Mouse (Mus musculus) neural tube, embryonic 12.5 days (tissue): Measurements from ENCODE around the gene Rnf24. TPM values are rescaled to one million over a fixed set of nuclear protein-coding genes. Genes with fewer than 3 reads are reported as not detected.
A peak's percentile ranks its signal among the peaks of the same experiment; 100 is the strongest.

Experiments
- ATAC-seq: fragments of 200-750 bp; cut with Nextera tagmentation; 2 replicates; pipeline ENCODE4 v1.8.0; 2017; ENCODE audit warnings: low read depth, mild to moderate bottlenecking, moderate TSS enrichment, moderate library complexity; ENCODE audit not compliant: low FRiP score
- H3K27ac ChIP-seq: fragments of 300-500 bp; sonication (generic); 2 replicates; pipeline ENCODE4 v1.5.1; 2016
- H3K27me3 ChIP-seq: fragments of 300-500 bp; sonication (generic); replicated peaks from 2 replicates; pipeline ENCODE4 v1.6.1; 2016; ENCODE audit warnings: mild to moderate bottlenecking
- H3K36me3 ChIP-seq: fragments of 300-500 bp; sonication (generic); 2 replicates; pipeline ENCODE4 v1.6.1; 2016; ENCODE audit warnings: mild to moderate bottlenecking
- H3K4me1 ChIP-seq: fragments of 300-500 bp; sonication (generic); 2 replicates; pipeline ENCODE4 v1.6.1; 2016
- H3K4me2 ChIP-seq: fragments of 300-500 bp; sonication (generic); replicated peaks from 2 replicates; pipeline ENCODE4 v1.6.1; 2016; ENCODE audit warnings: mild to moderate bottlenecking
- H3K4me3 ChIP-seq: fragments of 300-500 bp; sonication (generic); 2 replicates; pipeline ENCODE4 v1.5.1; 2016
- H3K9ac ChIP-seq: fragments of 300-500 bp; sonication (generic); 2 replicates; pipeline ENCODE4 v1.6.1; 2016; ENCODE audit warnings: mild to moderate bottlenecking
- H3K9me3 ChIP-seq: fragments of 300-500 bp; sonication (generic); 2 replicates; pipeline ENCODE4 v1.6.1; 2016; ENCODE audit warnings: mild to moderate bottlenecking
- WGBS: fragments of 180-500 bp; shearing (Covaris S2); methylation state at CpG from one replicate; pipeline ENCODE4 v1.1.7; 2016; 5-methylcytosine and 5-hydroxymethylcytosine counted together
- polyA plus RNA-seq: library from polyadenylated mRNA; unstranded; fragments of >200 nt; fragmentation: Nextera tagmentation; extraction: Ambion mirVana; gene quantifications from 2 replicates; pipeline ENCODE4 v1.2.1, GENCODE M21; 2016

Rnf24 gene
- polyA plus RNA-seq, 1 experiment from 2014 or later, result 18.7 TPM

GRCm38 (mm10) chr2:131296746-131297261 is 55.9 kb downstream of the Rnf24 start:
- ATAC-seq, result no peak
- H3K36me3 ChIP-seq, result peaks cover 69% of the 10 kb centered on the region
- H3K27ac ChIP-seq, result no peak overlapping the region
- no peak overlapping the region for H3K4me2 ChIP-seq
- H3K9me3 ChIP-seq, result no peaks in the 10 kb centered on the region
- H3K27me3 ChIP-seq, result no peaks in the 10 kb centered on the region
- no peak overlapping the region for H3K9ac ChIP-seq
- WGBS, result 89% methylated on average over 2 of the region's 2 CpGs
- no peak overlapping the region for H3K4me3 ChIP-seq
- no peaks in the 10 kb centered on the region for H3K4me1 ChIP-seq

GRCm38 (mm10) chr2:131290669-131291068 is 62.0 kb downstream of the Rnf24 start:
- ATAC-seq, result no peak
- Histone ChIP-seq H3K4me1 (no peaks in the 10 kb centered on the region), H3K4me3 (no peak overlapping the region), H3K9me3 (no peaks in the 10 kb centered on the region), H3K27ac (no peak overlapping the region), H3K27me3 (no peaks in the 10 kb centered on the region), H3K9ac (no peak overlapping the region), H3K36me3 (peaks cover 61% of the 10 kb centered on the region), H3K4me2 (no peak overlapping the region)

GRCm38 (mm10) chr2:131286276-131286675 is 66.4 kb downstream of the Rnf24 start:
- Histone ChIP-seq H3K4me1 (no peaks in the 10 kb centered on the region), H3K36me3 (peaks cover 48% of the 10 kb centered on the region), H3K9me3 (no peaks in the 10 kb centered on the region), H3K27me3 (no peaks in the 10 kb centered on the region), H3K4me3 (no peak overlapping the region), H3K4me2 (no peak overlapping the region), H3K27ac (no peak overlapping the region), H3K9ac (no peak overlapping the region)
- no peak for ATAC-seq
- WGBS, result 97% methylated on average over 1 of the region's 1 CpGs

- H3K9ac ChIP-seq, result no peak overlapping the region
- H3K27me3 ChIP-seq, result no peaks in the 10 kb centered on the region
- H3K27ac ChIP-seq, result no peak overlapping the region
- H3K4me2 ChIP-seq, result no peak overlapping the region
- no peak overlapping the region for H3K4me3 ChIP-seq
- no peaks in the 10 kb centered on the region for H3K9me3 ChIP-seq
- H3K36me3 ChIP-seq, result peaks cover 55% of the 10 kb centered on the region
- H3K4me1 ChIP-seq, result no peaks in the 10 kb centered on the region
- no peak for ATAC-seq
- 93% methylated on average over 1 of the region's 1 CpGs for WGBS
These were observed 71.1 kb downstream of the Rnf24 start for GRCm38 (mm10) chr2:131281596-131281995.

GRCm38 (mm10) chr2:131276722-131277121 is 76.0 kb downstream of the Rnf24 start:
- peaks cover 63% of the 10 kb centered on the region for H3K36me3 ChIP-seq
- ATAC-seq, result no peak

GRCm38 (mm10) chr2:131275493-131275892 is 77.2 kb downstream of the Rnf24 start:
- Histone ChIP-seq H3K27me3 (no peaks in the 10 kb centered on the region), H3K9me3 (no peaks in the 10 kb centered on the region), H3K36me3 (peaks cover 51% of the 10 kb centered on the region), H3K4me2 (no peak overlapping the region), H3K27ac (no peak overlapping the region), H3K4me1 (no peaks in the 10 kb centered on the region), H3K4me3 (no peak overlapping the region), H3K9ac (no peak overlapping the region)
- no peak for ATAC-seq
- WGBS, result 98% methylated on average over 3 of the region's 3 CpGs

More at GRCm38 (mm10) chr2:131276722-131277121, 76.0 kb downstream of the Rnf24 start:
- Histone ChIP-seq H3K4me3 (no peak overlapping the region), H3K9ac (no peak overlapping the region), H3K27me3 (no peaks in the 10 kb centered on the region), H3K4me2 (no peak overlapping the region), H3K4me1 (no peaks in the 10 kb centered on the region), H3K9me3 (no peaks in the 10 kb centered on the region), H3K27ac (no peak overlapping the region)
- 95% methylated on average over 5 of the region's 5 CpGs for WGBS

- WGBS, result 85% methylated on average over 2 of the region's 2 CpGs
- H3K27me3 ChIP-seq, result no peaks in the 10 kb centered on the region
- peaks cover 14% of the 10 kb centered on the region for H3K4me1 ChIP-seq
- no peaks in the 10 kb centered on the region for H3K36me3 ChIP-seq
- no peaks in the 10 kb centered on the region for H3K9me3 ChIP-seq
- H3K4me3 ChIP-seq, result no peak overlapping the region
- peak overlapping the region; percentile 78; the same call in 1 of the 2 replicates for H3K4me2 ChIP-seq
- no peak for ATAC-seq
- no peak overlapping the region for H3K9ac ChIP-seq
- H3K27ac ChIP-seq, result no peak overlapping the region
These were observed 87.6 kb downstream of the Rnf24 start for GRCm38 (mm10) chr2:131265056-131265455.

GRCm38 (mm10) chr2:131264027-131264426 is 88.7 kb downstream of the Rnf24 start:
- no peaks in the 10 kb centered on the region for H3K27me3 ChIP-seq
- no peak overlapping the region for H3K27ac ChIP-seq
- H3K4me1 ChIP-seq, result peaks cover 14% of the 10 kb centered on the region
- H3K4me2 ChIP-seq, result peak overlapping the region; percentile 78
- no peaks in the 10 kb centered on the region for H3K36me3 ChIP-seq
- H3K9ac ChIP-seq, result no peak overlapping the region
- H3K9me3 ChIP-seq, result no peaks in the 10 kb centered on the region
- no peak overlapping the region for H3K4me3 ChIP-seq
- 72% methylated on average over 6 of the region's 6 CpGs for WGBS
- ATAC-seq, result no peak

- peak overlapping the region; percentile 96 for H3K27ac ChIP-seq
- peak overlapping the region; percentile 95 for H3K4me3 ChIP-seq
- H3K4me1 ChIP-seq, result peaks cover 14% of the 10 kb centered on the region
- H3K9me3 ChIP-seq, result no peaks in the 10 kb centered on the region
- no peaks in the 10 kb centered on the region for H3K27me3 ChIP-seq
- under 1% methylated on average over 59 of the region's 59 CpGs for WGBS
- peak; percentile 73 for ATAC-seq
- peak overlapping the region; percentile 78 for H3K4me2 ChIP-seq
- H3K36me3 ChIP-seq, result no peaks in the 10 kb centered on the region
- peak overlapping the region; percentile 95 for H3K9ac ChIP-seq
These were observed 89.7 kb downstream of the Rnf24 start for GRCm38 (mm10) chr2:131262680-131263670.

GRCm38 (mm10) chr2:131262213-131262672 is 90.4 kb downstream of the Rnf24 start, which contains the start of gene Pank2:
Gene Pank2 (plus strand): TSS chr2:131262495.
- Histone ChIP-seq H3K36me3 (no peaks in the 10 kb centered on the region), H3K27ac (peak within 1 kb of the TSS; percentile 96), H3K4me2 (peak within 1 kb of the TSS; percentile 78), H3K27me3 (no peaks in the 10 kb centered on the region), H3K4me1 (peaks cover 14% of the 10 kb centered on the region), H3K9me3 (no peaks in the 10 kb centered on the region), H3K4me3 (peak within 1 kb of the TSS; percentile 95), H3K9ac (peak within 1 kb of the TSS; percentile 95)
- under 1% methylated on average over 49 of the region's 49 CpGs for WGBS
- ATAC-seq, result peak; percentile 100

GRCm38 (mm10) chr2:131261481-131262212 is 91.0 kb downstream of the Rnf24 start:
- WGBS, result 6% methylated on average over 10 of the region's 10 CpGs

More at GRCm38 (mm10) chr2:131261481-131262212, 91.0 kb downstream of the Rnf24 start:
- Histone ChIP-seq H3K27me3 (no peaks in the 10 kb centered on the region), H3K4me1 (peaks cover 14% of the 10 kb centered on the region), H3K4me2 (peak overlapping the region; percentile 78), H3K9me3 (no peaks in the 10 kb centered on the region), H3K36me3 (no peaks in the 10 kb centered on the region), H3K4me3 (peak overlapping the region; percentile 95), H3K27ac (peak overlapping the region; percentile 85), H3K9ac (peak overlapping the region; percentile 95)
- ATAC-seq, result peak; percentile 88
